Mouse (Mus musculus): ENCODE data around the gene C1qbp. TPM values are rescaled to one million over a fixed set of nuclear protein-coding genes. Genes with fewer than 3 reads are reported as not detected.
A peak's percentile ranks its signal among the peaks of the same experiment; 100 is the strongest.

The C1qbp gene
- polyA plus RNA-seq, 1 experiment = 407 TPM

DNA sequence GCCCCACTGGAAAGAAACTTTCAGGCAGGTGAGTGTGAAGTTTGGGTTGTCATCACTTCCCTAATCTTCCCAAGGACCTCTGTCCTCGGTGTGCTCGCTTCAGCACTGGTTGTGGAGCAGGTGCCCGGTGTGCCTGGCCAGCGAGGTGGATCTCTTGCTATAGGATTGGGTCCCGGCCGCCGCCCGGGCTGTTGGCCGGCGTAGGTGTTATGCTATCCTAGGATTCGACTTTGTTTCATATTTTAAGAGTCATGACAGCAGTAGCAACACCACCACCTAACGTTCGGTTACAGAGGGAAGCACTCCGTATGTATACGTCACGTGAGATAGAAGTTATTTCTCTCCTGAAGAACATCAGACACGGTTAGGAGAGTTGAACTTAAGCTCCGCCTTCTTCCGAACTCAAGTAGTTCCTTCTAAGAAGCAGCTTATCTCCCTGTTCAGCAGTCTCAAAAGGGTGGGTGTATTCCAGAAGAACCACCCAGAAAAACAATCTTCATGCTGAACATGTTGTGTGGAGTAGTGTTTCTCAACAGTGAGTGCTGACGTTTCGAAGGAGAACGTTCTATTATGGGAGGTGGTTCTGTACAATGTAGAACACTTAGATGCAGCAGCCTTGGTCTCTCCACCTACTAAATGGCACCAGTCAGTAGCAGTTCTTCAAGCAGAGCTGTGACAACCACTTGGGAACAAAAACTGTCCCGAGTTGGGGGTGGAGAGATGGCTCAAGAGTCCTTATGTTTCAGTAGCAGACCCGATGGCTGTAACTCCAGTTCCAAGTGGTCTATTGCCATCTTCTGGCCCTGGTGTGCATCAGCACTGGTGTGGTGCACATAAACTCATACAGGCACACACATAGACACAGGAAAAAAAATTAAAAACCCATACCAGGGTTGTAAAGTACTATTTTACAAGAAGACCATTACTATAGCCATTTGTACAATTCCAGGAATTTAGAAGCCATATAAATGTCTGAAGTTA lies 12.0 kb downstream of the C1qbp start:
- Histone ChIP-seq H3K36me3 (ENCODE audit: control insufficient read depth, insufficient read depth, low read length, poor library complexity, severe bottlenecking) (peaks cover 31% of the 10 kb centered on the region), H3K4me3 (ENCODE audit: low read depth, low read length) (peak overlapping the region; percentile 81), H3K9ac (ENCODE audit: low read depth, poor library complexity, severe bottlenecking) (peak overlapping the region; percentile 32), H3K27ac (ENCODE audit: insufficient read depth, low read length) (no peak overlapping the region), H3K4me1 (ENCODE audit: control insufficient read depth, insufficient read depth, low read length) (no peaks in the 10 kb centered on the region), H3K9me3 (replicated peaks; ENCODE audit: control insufficient read depth, insufficient read depth, low read length, poor library complexity, severe bottlenecking) (no peaks in the 10 kb centered on the region), H3K27me3 (ENCODE audit: control insufficient read depth, insufficient read depth, low read length, poor library complexity, severe bottlenecking) (no peaks in the 10 kb centered on the region)
- TF ChIP-seq CTCF (IDR thresholded peaks at IDR 0.05; ENCODE audit: low read depth, low read length) (peak; percentile 9), POLR2A (IDR thresholded peaks at IDR 0.05; ENCODE audit: insufficient read depth, low read length) (no peak), EP300 (IDR thresholded peaks at IDR 0.05; ENCODE audit: insufficient read depth, low read depth, low read length) (no peak)

DNA sequence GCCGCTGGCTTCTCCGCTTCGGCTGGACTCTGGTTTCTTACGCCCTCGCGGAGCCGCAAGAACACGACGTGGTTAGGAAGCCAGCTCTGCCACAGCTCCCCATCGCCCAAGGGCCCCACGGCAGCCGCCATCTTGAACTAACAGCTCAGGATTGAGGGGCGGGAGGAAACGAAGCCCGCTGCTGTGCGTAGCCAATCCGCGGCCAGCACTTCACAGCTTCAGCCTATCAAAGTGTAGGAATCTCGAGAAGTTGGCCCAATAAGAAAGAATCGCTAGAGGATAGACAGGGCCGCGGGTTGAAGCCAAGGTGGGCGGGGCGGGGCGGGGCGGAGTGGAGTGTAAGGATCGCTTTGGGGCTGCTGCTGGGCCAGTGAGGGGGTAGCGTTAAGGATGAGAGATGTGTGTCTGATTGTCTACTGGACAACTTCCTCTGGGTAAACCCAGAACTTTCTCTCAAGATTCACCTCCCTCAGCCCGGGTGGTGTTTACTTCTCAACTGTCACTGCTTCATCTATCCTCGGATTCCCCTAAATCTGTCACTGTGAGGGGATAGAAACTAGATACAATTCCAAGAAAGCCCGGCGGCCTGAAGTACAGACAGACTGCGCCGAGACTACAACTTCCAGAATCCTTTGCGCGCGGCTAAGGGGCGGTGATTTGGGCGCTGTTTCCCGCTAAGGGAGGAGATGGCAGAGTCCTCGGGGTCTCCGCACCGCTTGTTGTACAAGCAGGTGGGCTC lies 12.8 kb downstream of the C1qbp start, which contains the start of the genes Nup88 and Rpain:
TSS of gene Nup88 (minus strand) at position 153 of the 739 bp plus-strand sequence.
TSS of gene Rpain (plus strand) at position 393 of the 739 bp plus-strand sequence.
- Histone ChIP-seq H3K27me3 (ENCODE audit: control insufficient read depth, insufficient read depth, low read length, poor library complexity, severe bottlenecking) (no peaks in the 10 kb centered on the region), H3K36me3 (ENCODE audit: control insufficient read depth, insufficient read depth, low read length, poor library complexity, severe bottlenecking) (peaks cover 39% of the 10 kb centered on the region), H3K4me3 (ENCODE audit: low read depth, low read length) (peak within 1 kb of the TSS; percentile 91), H3K4me1 (ENCODE audit: control insufficient read depth, insufficient read depth, low read length) (no peaks in the 10 kb centered on the region), H3K27ac (ENCODE audit: insufficient read depth, low read length) (peak within 1 kb of the TSS; percentile 47; the same call in 1 of the 2 replicates), H3K9ac (ENCODE audit: low read depth, poor library complexity, severe bottlenecking) (peak within 1 kb of the TSS; percentile 83), H3K9me3 (replicated peaks; ENCODE audit: control insufficient read depth, insufficient read depth, low read length, poor library complexity, severe bottlenecking) (no peaks in the 10 kb centered on the region)
- TF ChIP-seq EP300 (IDR thresholded peaks at IDR 0.05; ENCODE audit: insufficient read depth, low read depth, low read length) (no peak), CTCF (IDR thresholded peaks at IDR 0.05; ENCODE audit: low read depth, low read length) (no peak), POLR2A (IDR thresholded peaks at IDR 0.05; ENCODE audit: insufficient read depth, low read length) (peak; percentile 43)

DNA sequence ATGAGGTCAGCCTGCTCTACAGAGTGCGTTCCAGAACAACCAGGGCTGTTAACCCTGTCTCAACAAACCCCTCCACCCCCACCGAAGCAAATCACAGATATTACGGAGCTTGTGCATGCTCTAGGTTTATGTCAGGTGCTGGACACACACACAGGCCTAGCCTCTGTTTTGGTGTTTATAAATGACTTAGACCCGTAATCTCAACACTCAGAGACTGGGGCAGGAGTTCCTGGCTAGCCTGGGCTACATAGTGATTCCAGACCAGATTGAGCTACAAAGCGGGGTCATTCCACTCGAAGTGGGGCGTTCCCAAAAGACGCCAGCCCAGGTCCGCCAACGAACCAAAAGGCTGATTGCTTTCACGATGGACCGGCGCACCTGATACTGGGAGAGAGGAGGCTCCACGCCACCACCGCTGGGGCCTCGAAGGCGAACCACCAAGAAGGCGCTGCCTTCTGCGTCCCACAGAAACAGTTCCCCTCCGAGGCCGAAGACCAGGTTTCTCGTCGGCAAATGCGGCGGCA lies 13.5 kb downstream of the C1qbp start:
- Histone ChIP-seq H3K4me3 (ENCODE audit: low read depth, low read length) (peak overlapping the region; percentile 91), H3K9ac (ENCODE audit: low read depth, poor library complexity, severe bottlenecking) (peak overlapping the region; percentile 83), H3K36me3 (ENCODE audit: control insufficient read depth, insufficient read depth, low read length, poor library complexity, severe bottlenecking) (peaks cover 42% of the 10 kb centered on the region), H3K27ac (ENCODE audit: insufficient read depth, low read length) (peak overlapping the region; percentile 8; the same call in 1 of the 2 replicates), H3K27me3 (ENCODE audit: control insufficient read depth, insufficient read depth, low read length, poor library complexity, severe bottlenecking) (no peaks in the 10 kb centered on the region), H3K4me1 (ENCODE audit: control insufficient read depth, insufficient read depth, low read length) (no peaks in the 10 kb centered on the region), H3K9me3 (replicated peaks; ENCODE audit: control insufficient read depth, insufficient read depth, low read length, poor library complexity, severe bottlenecking) (no peaks in the 10 kb centered on the region)
- no peak for TF ChIP-seq EP300 (IDR thresholded peaks at IDR 0.05; ENCODE audit: insufficient read depth, low read depth, low read length)
- TF ChIP-seq POLR2A (IDR thresholded peaks at IDR 0.05; ENCODE audit: insufficient read depth, low read length) = no peak
- TF ChIP-seq CTCF (IDR thresholded peaks at IDR 0.05; ENCODE audit: low read depth, low read length) = no peak

DNA sequence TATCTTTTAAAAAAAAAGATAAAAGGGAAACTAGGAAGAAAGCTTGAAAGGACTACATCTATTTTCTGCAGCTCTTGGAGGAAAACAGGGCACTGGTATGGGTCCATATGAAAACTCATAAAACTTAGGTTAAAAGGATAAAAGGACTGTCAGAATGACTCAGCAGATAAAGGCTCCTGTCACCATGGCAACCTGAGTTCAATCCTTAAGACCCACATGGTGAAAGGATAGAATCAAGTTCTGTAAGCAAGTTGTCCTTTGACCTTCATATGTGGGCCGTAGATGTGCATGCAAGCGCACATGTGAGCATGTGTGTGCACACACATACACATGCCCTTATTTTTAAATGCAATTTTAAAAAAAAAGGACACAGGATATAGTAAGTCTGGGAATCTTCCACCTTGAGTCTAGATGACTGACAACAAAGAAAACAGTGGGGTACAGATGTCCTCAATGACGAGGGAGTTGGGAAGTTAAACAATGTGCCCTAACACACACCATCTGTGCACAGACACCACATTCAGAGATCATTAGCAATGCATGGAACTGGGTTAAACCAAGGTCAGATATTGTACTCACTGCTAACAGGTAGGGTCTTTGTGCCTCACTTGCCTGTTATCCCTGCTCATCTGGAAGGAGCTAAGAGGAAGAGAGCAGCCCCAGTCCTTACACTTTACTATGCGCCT lies 18.5 kb downstream of the C1qbp start:
- peak overlapping the region; percentile 38; the same call in 1 of the 2 replicates for H3K4me3 ChIP-seq (ENCODE audit: low read depth, low read length)
- peaks cover 79% of the 10 kb centered on the region for H3K36me3 ChIP-seq (ENCODE audit: control insufficient read depth, insufficient read depth, low read length, poor library complexity, severe bottlenecking)
- H3K9me3 ChIP-seq (replicated peaks; ENCODE audit: control insufficient read depth, insufficient read depth, low read length, poor library complexity, severe bottlenecking) = no peaks in the 10 kb centered on the region

GRCm38 (mm10) chr11:70960786-70961554 lies 21.9 kb downstream of the C1qbp start:
- H3K9ac ChIP-seq (ENCODE audit: low read depth, poor library complexity, severe bottlenecking) = no peak overlapping the region
- H3K27me3 ChIP-seq (ENCODE audit: control insufficient read depth, insufficient read depth, low read length, poor library complexity, severe bottlenecking) = no peaks in the 10 kb centered on the region
- H3K4me1 ChIP-seq (ENCODE audit: control insufficient read depth, insufficient read depth, low read length) = peaks cover 4% of the 10 kb centered on the region
- H3K9me3 ChIP-seq (replicated peaks; ENCODE audit: control insufficient read depth, insufficient read depth, low read length, poor library complexity, severe bottlenecking) = no peaks in the 10 kb centered on the region
- H3K27ac ChIP-seq (ENCODE audit: insufficient read depth, low read length) = peak overlapping the region; percentile 44
- TF ChIP-seq CTCF (IDR thresholded peaks at IDR 0.05; ENCODE audit: low read depth, low read length) = no peak
- no peak for TF ChIP-seq EP300 (IDR thresholded peaks at IDR 0.05; ENCODE audit: insufficient read depth, low read depth, low read length)
- TF ChIP-seq POLR2A (IDR thresholded peaks at IDR 0.05; ENCODE audit: insufficient read depth, low read length) = no peak
- peaks cover 94% of the 10 kb centered on the region for H3K36me3 ChIP-seq (ENCODE audit: control insufficient read depth, insufficient read depth, low read length, poor library complexity, severe bottlenecking)
- H3K4me3 ChIP-seq (ENCODE audit: low read depth, low read length) = no peak overlapping the region

More for the DNA sequence above, 18.5 kb downstream of the C1qbp start:
- peaks cover 4% of the 10 kb centered on the region for H3K4me1 ChIP-seq (ENCODE audit: control insufficient read depth, insufficient read depth, low read length)
- H3K27ac ChIP-seq (ENCODE audit: insufficient read depth, low read length) = peak overlapping the region; percentile 94
- H3K27me3 ChIP-seq (ENCODE audit: control insufficient read depth, insufficient read depth, low read length, poor library complexity, severe bottlenecking) = no peaks in the 10 kb centered on the region
- no peak for TF ChIP-seq POLR2A (IDR thresholded peaks at IDR 0.05; ENCODE audit: insufficient read depth, low read length)
- no peak for TF ChIP-seq CTCF (IDR thresholded peaks at IDR 0.05; ENCODE audit: low read depth, low read length)
- TF ChIP-seq EP300 (IDR thresholded peaks at IDR 0.05; ENCODE audit: insufficient read depth, low read depth, low read length) = peak; percentile 67
- H3K9ac ChIP-seq (ENCODE audit: low read depth, poor library complexity, severe bottlenecking) = peak overlapping the region; percentile 57
